Mouse (Mus musculus) retina, embryonic 14.5 days (tissue): Measurements from ENCODE around the gene Lingo3.

Experiments used
- DNase-seq: peaks from one replicate; pipeline ENCODE4 v3.0.0-alpha.2; 2015; ENCODE audit warnings: low spot score

Lingo3 gene

DNA sequence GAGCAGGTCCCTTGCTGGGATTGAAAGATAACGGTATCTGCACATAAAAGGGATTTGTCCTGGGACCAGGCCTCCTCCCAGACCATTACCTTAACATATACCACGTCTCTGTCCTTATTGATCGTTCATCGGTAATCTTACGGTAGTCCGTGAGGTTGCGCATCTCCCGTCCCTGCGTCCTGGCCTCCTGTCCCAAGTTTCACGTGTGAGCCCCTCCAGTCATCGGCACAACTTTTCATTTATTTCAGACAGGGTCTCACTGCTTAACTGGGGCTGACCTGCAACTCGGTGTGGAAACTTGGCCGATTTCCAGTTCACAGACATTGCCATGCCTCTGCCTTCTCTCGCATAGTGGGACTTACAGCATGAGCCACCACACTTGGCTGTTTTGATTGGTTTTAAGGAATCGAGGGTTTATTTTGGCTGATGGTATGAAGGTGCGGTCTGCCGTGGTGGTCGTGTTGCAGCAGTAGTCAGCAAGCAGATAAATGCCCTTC, 44.7 kb downstream of the Lingo3 start:
- DNase-seq, result no peak

DNA sequence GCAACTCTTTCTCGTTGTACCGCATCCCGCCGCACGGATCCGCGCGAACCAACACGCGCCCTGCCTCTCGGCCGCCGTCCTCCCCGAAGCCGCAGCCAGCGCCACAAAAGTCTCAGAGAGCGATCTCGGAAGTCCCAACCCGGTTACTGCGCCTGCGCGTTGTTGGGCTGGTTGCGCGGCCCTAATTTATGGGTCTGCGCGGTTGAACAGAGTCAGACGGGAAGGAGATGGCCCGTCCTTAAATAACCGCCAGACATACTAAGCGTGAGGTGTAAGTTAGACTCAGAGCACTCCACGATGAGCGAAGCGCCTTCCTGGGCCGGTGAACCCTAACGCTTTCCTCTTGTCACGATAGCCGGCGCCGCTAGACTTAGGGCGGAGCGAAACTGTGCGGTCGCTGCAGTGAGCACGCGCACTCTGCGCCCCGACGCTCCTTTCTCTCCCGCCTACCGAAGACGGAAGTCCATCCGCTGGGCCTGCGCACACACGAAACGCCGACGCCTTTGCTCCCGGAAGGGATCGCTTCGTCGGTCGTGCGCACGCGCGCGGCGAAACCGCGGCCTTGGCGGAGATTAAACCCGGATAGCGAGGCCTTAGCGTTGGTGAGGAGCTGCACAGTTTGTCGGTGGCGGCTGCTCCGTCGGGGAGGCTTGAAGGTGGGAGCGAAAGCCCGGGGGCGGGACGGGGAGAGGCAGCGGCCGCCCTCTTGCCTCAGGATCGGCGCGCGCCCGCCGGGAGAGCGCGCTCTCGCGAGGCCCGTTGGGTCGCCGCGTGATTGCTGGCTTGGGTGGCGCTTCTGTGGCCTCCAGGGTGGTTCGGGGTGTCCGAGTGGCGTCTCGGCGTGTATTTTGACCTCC, 45.5 kb downstream of the Lingo3 start, which contains the start of the genes Sf3a2 and Plekhj1:
Sf3a2 (plus strand) TSS at position 49 of the 857 bp plus-strand sequence.
Plekhj1 (minus strand) TSS at position 477 of the 857 bp plus-strand sequence.
- peak; percentile 98 for DNase-seq

DNA sequence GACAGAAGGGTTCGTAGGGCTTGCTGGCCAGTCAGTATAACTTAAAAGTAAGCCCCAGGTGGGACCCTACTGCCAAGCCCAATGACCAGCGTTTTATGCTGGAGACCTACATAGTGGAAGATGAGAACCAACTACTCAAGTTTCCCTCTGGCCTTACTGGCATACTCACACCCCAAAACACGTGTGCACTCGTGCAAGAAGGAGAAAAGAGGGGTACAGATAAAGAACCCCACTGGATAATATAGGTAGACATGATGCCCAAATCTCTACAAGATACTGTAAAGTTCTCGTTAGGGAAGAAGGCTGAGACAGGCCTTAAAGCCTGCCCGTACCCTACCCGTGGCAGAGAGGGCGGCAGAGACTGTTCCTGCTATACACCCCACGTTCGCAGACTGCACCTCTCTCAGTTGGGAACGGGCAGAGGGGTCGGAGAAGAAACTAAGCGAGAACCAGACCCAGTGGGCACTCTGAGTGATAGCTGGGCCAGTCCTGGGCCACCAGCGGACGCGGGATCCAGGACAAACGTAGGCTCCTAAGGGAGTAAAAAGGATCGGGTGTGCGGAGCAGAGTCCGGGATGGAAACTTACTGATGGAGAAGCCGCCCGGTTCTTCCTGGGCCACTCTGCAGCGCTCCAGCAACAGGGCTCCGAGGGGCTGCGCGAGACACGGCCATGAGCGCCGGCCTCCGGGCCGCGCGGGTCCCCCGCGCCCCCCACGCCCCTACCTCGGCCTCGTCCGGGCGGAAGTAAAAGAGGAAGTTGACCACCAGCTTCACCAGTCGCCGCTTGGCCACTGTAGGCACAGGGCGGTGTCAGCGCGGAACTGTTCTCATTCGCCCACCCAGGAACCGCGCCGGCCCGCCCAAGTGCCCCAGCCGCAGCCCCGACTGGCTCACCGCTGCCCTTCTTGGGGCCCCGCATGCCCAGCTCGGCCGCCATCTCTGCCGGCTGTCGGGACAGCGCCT, 46.4 kb downstream of the Lingo3 start:
- no peak for DNase-seq

DNA sequence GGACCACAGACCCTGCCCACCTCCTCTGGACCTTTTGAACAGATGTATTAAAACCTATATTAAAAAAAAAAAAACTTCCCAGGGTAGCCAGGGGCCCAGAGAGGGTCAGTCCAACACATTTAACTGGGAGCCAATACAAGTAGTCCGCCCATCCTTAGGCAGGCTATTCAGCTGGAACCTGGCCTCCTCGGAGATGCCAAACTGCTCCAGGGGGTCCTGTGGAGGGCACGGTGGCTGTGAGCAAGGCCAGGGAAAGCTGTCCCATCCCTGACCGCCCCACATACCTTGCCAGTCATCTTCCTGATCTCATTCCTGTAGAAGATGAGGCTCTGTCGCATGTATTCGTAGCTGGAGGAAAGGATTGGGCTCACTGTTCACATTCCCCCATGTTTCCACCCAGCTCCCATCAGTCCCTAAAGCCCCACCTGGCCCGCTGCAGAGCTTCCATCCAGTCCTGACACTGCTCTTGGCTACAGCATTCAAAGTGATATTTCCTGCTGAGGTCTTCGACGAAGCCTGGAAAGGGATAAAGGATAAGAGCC, 47.5 kb downstream of the Lingo3 start:
- DNase-seq, result no peak

GRCm38 (mm10) chr10:80794750-80795149, 49.1 kb downstream of the Lingo3 start:
- DNase-seq, result no peak

DNA sequence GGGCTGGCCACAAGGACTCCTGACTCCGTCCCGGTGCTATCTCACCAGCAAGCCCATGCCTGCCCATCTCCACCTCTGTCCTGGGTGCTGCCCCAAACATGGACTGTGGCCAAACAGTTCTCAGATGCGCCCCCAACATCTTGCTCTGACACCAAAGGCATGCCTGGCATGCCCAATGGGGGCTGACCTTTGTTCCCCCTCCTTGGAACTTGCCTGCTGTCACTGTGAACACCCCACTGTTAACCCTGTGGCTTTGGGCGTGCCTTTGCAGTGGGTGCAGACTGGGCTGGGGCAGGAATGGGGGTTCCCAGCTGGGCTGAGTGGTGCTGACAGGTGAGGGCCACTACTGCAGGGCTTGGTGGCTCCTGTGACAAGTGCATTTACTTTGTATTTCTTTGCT, 50.0 kb downstream of the Lingo3 start:
- DNase-seq, result no peak

GRCm38 (mm10) chr10:80793033-80793784, 50.6 kb downstream of the Lingo3 start:
- DNase-seq, result no peak

DNA sequence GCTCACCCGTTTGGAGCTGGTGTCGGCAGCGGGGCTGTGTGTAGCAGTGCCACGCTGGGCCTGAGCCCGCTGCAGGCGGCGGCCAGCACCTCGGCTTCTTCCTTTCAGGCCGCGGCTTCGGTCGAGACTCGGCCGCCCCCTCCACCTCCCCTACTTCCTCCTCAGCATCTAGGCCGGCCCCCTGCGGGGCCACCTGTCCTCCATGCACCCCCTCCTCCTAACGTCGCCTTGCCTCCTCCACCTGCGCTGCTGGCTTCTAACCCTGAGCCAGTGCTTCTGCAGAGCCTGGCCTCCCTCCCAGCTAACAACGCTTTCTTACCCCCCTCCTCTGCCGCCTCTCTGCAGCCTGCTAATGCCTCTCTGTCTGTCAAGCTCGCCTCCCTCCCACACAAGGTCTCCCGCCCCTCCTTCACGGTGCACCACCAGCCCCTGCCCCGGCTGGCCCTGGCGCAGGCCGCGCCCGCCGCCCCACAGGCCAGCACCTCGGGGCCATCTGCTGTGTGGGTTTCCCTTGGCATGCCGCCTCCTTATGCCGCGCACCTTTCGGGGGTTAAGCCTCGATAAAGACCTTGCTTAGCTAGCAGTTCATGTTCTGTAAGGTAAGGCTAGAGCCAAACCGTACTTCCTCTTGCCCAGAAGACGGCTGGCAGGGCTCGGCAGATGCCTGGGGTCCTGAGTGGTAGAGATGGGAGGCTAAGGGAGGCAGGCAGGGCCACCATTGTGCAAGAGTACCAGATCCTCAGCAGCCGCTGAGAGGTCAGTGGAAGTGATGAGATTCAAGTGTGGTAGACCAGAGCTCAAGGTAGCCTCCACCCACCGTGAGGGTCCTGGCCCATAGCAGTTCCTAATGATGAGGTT, 51.4 kb downstream of the Lingo3 start:
- no peak for DNase-seq

GRCm38 (mm10) chr10:80791476-80792174, 52.2 kb downstream of the Lingo3 start:
- no peak for DNase-seq

GRCm38 (mm10) chr10:80790761-80791404, 53.0 kb downstream of the Lingo3 start:
- DNase-seq, result no peak

DNA sequence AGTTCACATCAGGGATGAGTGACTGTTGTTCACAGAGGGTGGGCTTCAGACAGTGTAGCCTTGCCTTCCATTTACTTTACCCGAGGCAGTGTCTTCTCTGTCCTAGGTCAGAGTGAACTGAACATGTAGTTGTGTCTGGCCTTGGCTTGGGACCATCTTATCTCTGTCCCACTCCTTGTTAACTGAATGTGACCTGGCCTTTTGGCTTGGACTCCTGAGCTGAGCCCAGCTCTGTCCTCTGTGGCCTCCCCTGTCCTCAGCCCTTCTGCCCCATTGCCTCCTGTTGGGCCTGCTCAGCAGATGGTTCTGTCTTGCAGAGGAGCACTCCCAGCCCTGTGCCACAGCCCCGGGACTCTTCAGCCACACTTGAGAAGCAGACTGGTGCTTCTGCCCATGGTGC, 56.3 kb downstream of the Lingo3 start:
- DNase-seq, result no peak

DNA sequence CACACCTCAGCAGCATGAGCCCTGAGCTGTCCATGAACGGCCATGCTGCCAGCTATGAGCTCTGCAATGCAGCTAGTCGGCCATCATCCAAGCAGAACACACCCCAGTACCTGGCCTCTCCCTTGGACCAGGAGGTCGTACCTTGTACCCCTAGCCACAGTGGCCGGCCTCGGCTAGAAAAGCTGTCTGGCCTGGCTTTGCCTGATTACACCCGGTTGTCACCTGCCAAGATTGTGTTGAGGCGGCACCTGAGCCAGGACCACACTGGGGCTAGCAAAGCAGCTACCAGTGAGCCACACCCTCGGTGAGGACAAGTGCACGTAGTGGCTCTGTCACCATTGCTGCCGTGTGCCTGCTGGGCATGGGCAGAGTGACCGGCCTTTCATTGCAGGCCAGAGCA, 57.9 kb downstream of the Lingo3 start:
- no peak for DNase-seq

GRCm38 (mm10) chr10:80784871-80785270, 59.0 kb downstream of the Lingo3 start:
- DNase-seq, result peak; percentile 11

GRCm38 (mm10) chr10:80784302-80784701, 59.5 kb downstream of the Lingo3 start:
- DNase-seq, result no peak
